In genomic region chr6:35294964-35295363, GRCm38 (mm10) we compare ENCODE assay signal across 19 mouse cellular contexts. TPM values are rescaled to one million over a fixed set of nuclear protein-coding genes. Genes with fewer than 3 reads are reported as not detected.
"Had no signal": no experiment of that assay in that cellular context is flagged by ENCODE, and none has a peak within 500 bp of the region (broad histone marks: within the 10 kb centered on the region; RNA-seq: fewer than 3 reads in every experiment).

No protein-coding gene starts in this region.

- H3K9me3 ChIP-seq: limb, embryonic 12.5 days; liver, embryonic 13.5 days; lung, embryonic 15.5 days; megakaryocyte, embryonic 14.5 days; midbrain, embryonic 13.5 days; stomach, embryonic 15.5 days had no signal

- H3K9ac ChIP-seq: limb, embryonic 12.5 days; liver, embryonic 13.5 days; liver, postnatal 0 days; lung, embryonic 15.5 days; midbrain, embryonic 13.5 days; stomach, embryonic 15.5 days had no signal

- DNase-seq: kidney, adult 8-10 months; kidney, postnatal 25 days; liver; liver, embryonic 13.5 days; liver, postnatal 0 days; lung, postnatal 14 days; right cerebral cortex, postnatal 14 days; thymus, postnatal 36 days had no signal

- H3K4me3 ChIP-seq: left cerebral cortex, adult 2 months; limb, embryonic 12.5 days; liver, embryonic 13.5 days; lung, embryonic 15.5 days; megakaryocyte, embryonic 14.5 days; midbrain, embryonic 13.5 days; stomach, embryonic 15.5 days had no signal

- H3K36me3 ChIP-seq: limb, embryonic 12.5 days; liver, embryonic 13.5 days; lung, embryonic 15.5 days; midbrain, embryonic 13.5 days; stomach, embryonic 15.5 days had no signal

- H3K27me3 ChIP-seq: limb, embryonic 12.5 days; lung, embryonic 15.5 days; midbrain, embryonic 13.5 days; stomach, embryonic 15.5 days had no signal

- ATAC-seq: intestine, postnatal 0 days; liver, postnatal 0 days; midbrain, embryonic 13.5 days had no signal

- H3K27ac ChIP-seq: left cerebral cortex, adult 2 months; limb, embryonic 12.5 days; liver, embryonic 13.5 days; lung, embryonic 15.5 days; macrophage; midbrain, embryonic 13.5 days; stomach, embryonic 15.5 days had no signal

- H3K4me2 ChIP-seq: limb, embryonic 12.5 days; liver, embryonic 13.5 days; lung, embryonic 15.5 days; midbrain, embryonic 13.5 days; stomach, embryonic 15.5 days had no signal

RNA-seq across cellular contexts. Expression of gene Slc13a4, which starts 13.0 kb away (rescaled TPM):
- total RNA-seq: monocyte, adult 5-6 weeks; neutrophil, adult 5-6 weeks had no signal
- polyA plus RNA-seq: macrophage had no signal

RNA-seq across cellular contexts. Expression of gene Fam180a, which starts 31.0 kb away (rescaled TPM):
- total RNA-seq: monocyte, adult 5-6 weeks; neutrophil, adult 5-6 weeks had no signal
- polyA plus RNA-seq: limb, embryonic 12.5 days; macrophage; thymus, postnatal 0 days had no signal
